Mouse (Mus musculus) kidney, adult 11 months (tissue): Measurements from ENCODE around the gene Slc9b2.

ENCODE experiments used
- DNase-seq: peaks from one replicate; pipeline ENCODE4 v3.0.0; 2022

Slc9b2 gene

GRCm38 (mm10) chr3:135313727-135314126 lies 6.2 kb downstream of the Slc9b2 start:
- no peak for DNase-seq

- no peak for DNase-seq
Observed at GRCm38 (mm10) chr3:135314811-135315210, 7.3 kb downstream of the Slc9b2 start.

- DNase-seq: no peak
Observed at GRCm38 (mm10) chr3:135315720-135316425, 8.4 kb downstream of the Slc9b2 start.

GRCm38 (mm10) chr3:135318331-135318730 lies 10.8 kb downstream of the Slc9b2 start:
- DNase-seq: no peak

GRCm38 (mm10) chr3:135324354-135324753 lies 16.9 kb downstream of the Slc9b2 start:
- no peak for DNase-seq

- DNase-seq: no peak
Observed at GRCm38 (mm10) chr3:135327176-135327575, 19.7 kb downstream of the Slc9b2 start.

GRCm38 (mm10) chr3:135327601-135328000 lies 20.1 kb downstream of the Slc9b2 start:
- DNase-seq: no peak

- DNase-seq: peak; percentile 54
Observed at GRCm38 (mm10) chr3:135328560-135328959, 21.1 kb downstream of the Slc9b2 start.

GRCm38 (mm10) chr3:135332691-135333090 lies 25.2 kb downstream of the Slc9b2 start:
- DNase-seq: no peak

GRCm38 (mm10) chr3:135333763-135334162 lies 26.3 kb downstream of the Slc9b2 start:
- no peak for DNase-seq

GRCm38 (mm10) chr3:135347739-135348264 lies 40.3 kb downstream of the Slc9b2 start, which contains the start of gene Slc9b1:
Gene Slc9b1, plus strand, starts transcription at chr3:135348029.
- DNase-seq: no peak

- DNase-seq: no peak
Observed at GRCm38 (mm10) chr3:135349022-135349421, 41.5 kb downstream of the Slc9b2 start.

GRCm38 (mm10) chr3:135351857-135352256 lies 44.4 kb downstream of the Slc9b2 start:
- no peak for DNase-seq

GRCm38 (mm10) chr3:135357394-135357793 lies 49.9 kb downstream of the Slc9b2 start:
- DNase-seq: no peak

GRCm38 (mm10) chr3:135375836-135376235 lies 68.3 kb downstream of the Slc9b2 start:
- DNase-seq: no peak

- no peak for DNase-seq
Observed at GRCm38 (mm10) chr3:135377445-135377844, 69.9 kb downstream of the Slc9b2 start.

- DNase-seq: no peak
Observed at GRCm38 (mm10) chr3:135379868-135380267, 72.4 kb downstream of the Slc9b2 start.

GRCm38 (mm10) chr3:135393186-135393585 lies 85.7 kb downstream of the Slc9b2 start:
- DNase-seq: no peak
